Mouse (Mus musculus) hindbrain, embryonic 14.5 days (tissue): ENCODE measurements around the gene Pnpla2. TPM values are rescaled to one million over a fixed set of nuclear protein-coding genes. Genes with fewer than 3 reads are reported as not detected.
A peak's percentile ranks its signal among the peaks of the same experiment; 100 is the strongest.

Experiments used
- ATAC-seq: fragments of 200-750 bp; cut with Nextera tagmentation; 2 replicates; pipeline ENCODE4 v1.8.0; 2017; ENCODE audit warnings: moderate number of reproducible peaks, mild to moderate bottlenecking, moderate TSS enrichment, moderate library complexity; ENCODE audit not compliant: low FRiP score
- DNase-seq: peaks from one replicate; pipeline ENCODE4 v3.0.0-alpha.2; 2015; ENCODE audit warnings: low spot score
- H3K27ac ChIP-seq: fragments of 300-500 bp; sonication (generic); 2 replicates; pipeline ENCODE4 v1.5.1; 2014; ENCODE audit warnings: mild to moderate bottlenecking, moderate library complexity
- H3K27me3 ChIP-seq: fragments of 300-500 bp; sonication (generic); 2 replicates; pipeline ENCODE4 v1.6.1; 2014; ENCODE audit warnings: mild to moderate bottlenecking, low read length, mixed read lengths; ENCODE audit not compliant: control insufficient read depth, insufficient read depth
- H3K36me3 ChIP-seq: fragments of 300-500 bp; sonication (generic); replicated peaks from 2 replicates; pipeline ENCODE4 v1.6.1; 2014; ENCODE audit not compliant: control insufficient read depth, insufficient read depth
- H3K4me1 ChIP-seq: fragments of 300-500 bp; sonication (generic); replicated peaks from 2 replicates; pipeline ENCODE4 v1.6.1; 2014; ENCODE audit warnings: antibody characterized with exemption, low read length, mixed read lengths; ENCODE audit not compliant: control insufficient read depth, insufficient read depth
- H3K4me2 ChIP-seq: fragments of 300-500 bp; sonication (generic); replicated peaks from 2 replicates; pipeline ENCODE4 v1.6.1; 2014; ENCODE audit warnings: mild to moderate bottlenecking, moderate library complexity
- H3K4me3 ChIP-seq: fragments of 300-500 bp; sonication (generic); replicated peaks from 2 replicates; pipeline ENCODE4 v1.5.1; 2014; ENCODE audit warnings: mild to moderate bottlenecking, low read length
- H3K9ac ChIP-seq: fragments of 300-500 bp; sonication (generic); 2 replicates; pipeline ENCODE4 v1.6.1; 2014
- H3K9me3 ChIP-seq: fragments of 300-500 bp; sonication (generic); 2 replicates; pipeline ENCODE4 v1.6.1; 2016; ENCODE audit warnings: low read length; ENCODE audit not compliant: control insufficient read depth
- WGBS: fragments of 180-500 bp; shearing (Covaris S2); extraction: QIAGEN DNeasy Blood & Tissue Kit; methylation state at CpG from one replicate; pipeline ENCODE4 v1.1.7; 2014; 5-methylcytosine and 5-hydroxymethylcytosine counted together
- polyA plus RNA-seq: library from polyadenylated mRNA; unstranded; fragments of >200 nt; fragmentation: Nextera tagmentation; extraction: Ambion mirVana; gene quantifications from 2 replicates; pipeline ENCODE4 v1.2.1, GENCODE M21; 2014

Gene Pnpla2
- polyA plus RNA-seq, 1 experiment from 2014 or later: 15.3 TPM

DNA sequence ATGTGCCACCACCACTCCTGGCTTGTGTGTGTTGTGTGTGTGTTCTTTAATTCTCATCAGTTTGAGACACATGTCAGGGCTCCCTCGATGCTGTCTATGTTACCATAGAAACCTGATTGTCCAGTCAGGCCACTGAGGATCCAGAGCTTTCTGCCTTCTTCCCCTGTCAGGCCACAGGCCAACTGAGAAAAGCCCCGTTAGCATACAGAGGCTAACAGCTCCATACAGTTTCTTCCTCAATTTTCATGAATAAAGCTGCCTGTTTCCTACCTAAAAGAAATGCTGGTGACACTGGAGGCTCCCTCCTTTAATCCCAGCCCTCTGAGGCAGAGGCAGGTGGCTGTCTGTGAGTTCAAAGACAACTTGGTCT is 18.5 kb upstream of the Pnpla2 start:
- H3K9me3 ChIP-seq: no peaks in the 10 kb centered on the region
- peak overlapping the region; percentile 60 for H3K4me3 ChIP-seq
- WGBS: 56% methylated on average over 2 of the region's 2 CpGs
- H3K4me1 ChIP-seq: peaks cover 25% of the 10 kb centered on the region
- peaks cover 24% of the 10 kb centered on the region for H3K36me3 ChIP-seq
- peak overlapping the region; percentile 90 for H3K4me2 ChIP-seq
- H3K9ac ChIP-seq: peak overlapping the region; percentile 76
- ATAC-seq (no peak), DNase-seq (no peak)
- H3K27me3 ChIP-seq: no peaks in the 10 kb centered on the region
- H3K27ac ChIP-seq: no peak overlapping the region; the same call in 1 of the 2 replicates

DNA sequence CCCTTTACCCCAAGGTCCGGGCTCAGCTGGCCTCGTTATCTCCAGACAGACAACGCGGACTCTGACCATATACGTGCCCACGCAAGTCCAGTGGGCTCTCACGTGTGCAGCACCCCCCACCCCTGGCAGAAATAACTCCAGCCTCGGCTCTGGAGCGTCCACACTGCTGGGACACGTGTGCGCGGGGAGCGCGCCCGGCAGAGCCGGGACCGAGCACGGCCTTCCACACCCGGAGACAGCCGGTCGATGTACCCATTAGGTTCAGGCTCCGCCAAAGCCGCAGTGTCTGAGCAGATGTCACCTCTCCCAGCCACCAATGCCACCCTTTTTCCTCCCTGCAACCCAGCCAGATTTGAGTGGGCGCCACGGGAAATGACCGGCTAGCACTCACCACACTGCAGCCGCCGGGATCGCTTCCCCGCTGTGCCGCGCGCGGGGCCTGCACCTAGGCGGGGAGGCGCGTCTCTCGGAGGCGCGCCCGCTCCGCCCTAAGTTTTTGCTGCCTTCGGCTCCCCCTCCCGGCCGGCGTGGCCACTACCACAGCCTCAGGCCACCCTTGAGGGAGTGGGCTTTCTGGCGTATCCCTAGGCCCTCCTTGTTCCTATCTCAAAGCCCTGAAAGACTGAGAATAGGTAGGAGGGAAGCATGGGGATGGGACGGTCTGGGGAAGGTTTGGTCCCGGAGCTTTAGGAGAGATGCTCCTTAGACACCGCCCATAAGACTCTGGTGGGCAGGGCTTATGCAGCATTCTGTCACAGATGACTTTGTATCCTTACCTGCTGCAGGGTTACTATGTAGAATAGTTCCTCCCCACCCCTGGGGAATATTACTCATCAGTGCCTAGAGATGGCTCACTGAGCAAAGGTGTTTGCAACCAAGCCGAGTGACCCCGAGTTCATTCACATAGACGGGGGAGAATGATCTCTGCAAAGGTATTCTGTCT is 17.5 kb upstream of the Pnpla2 start, which contains the start of gene Slc25a22:
Slc25a22 (minus strand) TSS at position 715 of the 943 bp plus-strand sequence.
- ATAC-seq (peak; percentile 78), DNase-seq (peak; percentile 81)
- Histone ChIP-seq H3K4me1 (peaks cover 25% of the 10 kb centered on the region), H3K9ac (peak within 1 kb of the TSS; percentile 76), H3K4me2 (peak within 1 kb of the TSS; percentile 90), H3K36me3 (peaks cover 15% of the 10 kb centered on the region), H3K4me3 (peak within 1 kb of the TSS; percentile 60), H3K27ac (peak within 1 kb of the TSS; percentile 71), H3K9me3 (no peaks in the 10 kb centered on the region), H3K27me3 (no peaks in the 10 kb centered on the region)
- WGBS: 5% methylated on average over 52 of the region's 53 CpGs

DNA sequence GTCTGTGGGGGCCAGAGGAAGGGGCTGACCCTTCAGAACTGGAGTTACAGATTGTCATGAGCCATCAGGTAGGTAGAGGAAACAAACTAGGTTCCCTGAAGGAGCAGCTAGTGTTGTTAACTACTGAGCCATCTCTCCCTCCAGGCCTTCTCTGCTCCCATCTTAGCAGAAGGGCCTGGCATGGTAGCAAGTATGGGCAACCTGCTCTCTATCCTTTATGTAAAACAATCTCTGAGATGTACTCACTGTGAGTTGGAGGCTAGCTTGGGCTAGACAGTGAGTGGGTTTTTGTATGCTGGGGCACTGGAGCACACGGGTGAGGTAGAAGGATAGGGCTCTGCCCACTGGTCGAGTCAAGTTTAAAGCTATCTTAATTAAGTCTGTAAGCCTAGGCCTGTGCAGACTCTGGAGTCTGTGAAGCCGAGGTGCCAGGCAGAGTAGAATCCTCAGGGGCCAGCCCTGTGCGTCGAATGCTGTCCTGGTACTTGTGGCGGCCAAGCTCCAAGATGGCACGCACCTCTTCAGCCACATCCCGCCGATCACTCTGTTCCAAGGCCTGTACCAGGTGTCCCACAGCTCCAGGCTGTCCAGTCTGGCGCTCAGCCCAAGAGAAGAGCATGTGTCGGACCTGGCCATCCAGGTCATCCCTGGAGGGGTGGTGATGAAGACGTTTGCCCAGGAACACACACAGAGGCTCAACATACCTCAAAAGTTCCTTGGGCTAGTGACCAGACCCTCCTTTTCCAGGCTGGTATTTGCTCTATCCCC is 16.6 kb upstream of the Pnpla2 start:
- WGBS: 93% methylated on average over 12 of the region's 12 CpGs
- Histone ChIP-seq H3K9ac (0 out of 2 replicates have a peak overlapping the region, but pooled peaks have one; percentile 76), H3K4me3 (no peak overlapping the region)

DNA sequence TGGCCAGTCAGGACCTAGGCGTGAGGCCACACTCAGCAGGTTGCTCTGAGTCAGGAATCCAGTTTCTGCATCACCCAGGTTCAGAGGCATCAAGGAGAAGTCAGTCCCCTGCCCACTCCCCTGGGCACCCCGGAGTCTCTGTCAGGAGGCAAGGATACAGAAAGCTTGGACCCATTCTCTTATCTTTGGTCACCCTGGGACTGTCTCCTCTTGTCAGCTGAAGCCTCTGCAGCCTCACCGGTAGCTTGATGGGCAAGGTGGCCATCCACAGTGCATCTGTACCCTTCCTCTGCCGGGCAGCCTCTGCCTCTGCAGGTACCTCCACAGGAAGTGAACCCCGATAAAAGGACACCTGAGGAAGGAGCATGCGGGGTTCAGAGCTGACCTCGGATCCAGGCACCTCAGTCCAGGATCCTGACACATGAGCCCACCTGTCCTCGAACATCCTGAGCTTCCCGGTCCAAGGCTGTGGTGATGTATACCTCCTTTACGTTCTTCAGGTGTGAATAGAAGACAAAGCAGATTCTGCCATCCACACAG is 15.8 kb upstream of the Pnpla2 start:
- H3K9ac ChIP-seq: no peak overlapping the region

More for the DNA sequence above, 16.6 kb upstream of the Pnpla2 start:
- Histone ChIP-seq H3K36me3 (peaks cover 6% of the 10 kb centered on the region), H3K27ac (peak overlapping the region; percentile 71; the same call in 1 of the 2 replicates), H3K4me1 (peaks cover 28% of the 10 kb centered on the region), H3K27me3 (no peaks in the 10 kb centered on the region), H3K4me2 (peak overlapping the region; percentile 90; the same call in 1 of the 2 replicates), H3K9me3 (no peaks in the 10 kb centered on the region)
- ATAC-seq (no peak), DNase-seq (no peak)

DNA sequence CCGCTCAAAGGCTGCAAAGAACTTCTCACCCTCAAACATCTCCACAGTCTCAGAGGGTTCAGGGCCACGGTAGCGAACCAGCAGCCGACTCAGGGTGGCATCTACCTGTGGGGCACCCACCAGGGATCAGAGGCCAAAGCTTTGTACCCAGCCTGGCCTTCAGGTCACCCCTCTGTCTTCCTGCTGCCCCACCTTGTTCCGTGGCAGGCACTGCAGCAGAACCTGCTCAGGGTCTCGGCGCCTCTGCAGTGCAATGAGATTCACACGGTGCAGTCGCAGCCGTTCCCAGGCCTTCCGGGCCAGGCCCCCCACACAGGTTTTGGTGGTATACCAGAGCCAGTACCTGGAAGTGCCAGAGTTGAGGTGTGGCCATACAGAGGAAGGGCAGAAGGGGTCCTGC is 15.2 kb upstream of the Pnpla2 start:
- no peaks in the 10 kb centered on the region for H3K27me3 ChIP-seq
- H3K4me3 ChIP-seq: no peak overlapping the region
- no peak overlapping the region for H3K27ac ChIP-seq
- H3K36me3 ChIP-seq: no peaks in the 10 kb centered on the region; the same call in 1 of the 2 replicates
- ATAC-seq (no peak), DNase-seq (no peak)
- peaks cover 28% of the 10 kb centered on the region for H3K4me1 ChIP-seq
- WGBS: 96% methylated on average over 11 of the region's 11 CpGs
- no peak overlapping the region for H3K9ac ChIP-seq
- no peaks in the 10 kb centered on the region for H3K9me3 ChIP-seq
- no peak overlapping the region for H3K4me2 ChIP-seq

More for the DNA sequence above, 15.8 kb upstream of the Pnpla2 start:
- Histone ChIP-seq H3K27me3 (no peaks in the 10 kb centered on the region), H3K27ac (no peak overlapping the region), H3K4me3 (no peak overlapping the region), H3K9me3 (no peaks in the 10 kb centered on the region), H3K4me1 (peaks cover 28% of the 10 kb centered on the region), H3K4me2 (no peak overlapping the region), H3K36me3 (no peaks in the 10 kb centered on the region; the same call in 1 of the 2 replicates)
- 93% methylated on average over 10 of the region's 10 CpGs for WGBS
- no peak for ATAC-seq
- no peak for DNase-seq

DNA sequence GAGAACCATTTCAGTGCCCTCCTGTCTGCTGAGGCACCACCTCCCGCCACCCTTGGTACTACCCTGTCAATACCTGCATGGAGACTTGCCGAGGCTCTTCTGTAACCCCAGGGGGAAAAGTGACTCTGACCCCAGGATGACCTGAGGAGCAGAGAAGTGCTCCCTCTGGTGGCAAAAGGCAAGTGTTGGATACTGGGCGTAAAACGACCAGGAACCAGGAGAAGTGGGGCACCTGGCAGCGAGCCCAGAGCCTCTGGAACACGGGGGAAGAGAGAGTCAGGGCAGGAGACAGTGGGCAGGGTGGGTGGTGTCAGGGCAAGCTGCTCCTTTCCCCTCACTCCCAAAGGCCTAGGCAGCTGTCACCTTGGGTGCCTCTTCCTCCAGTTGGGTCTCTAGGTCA is 14.4 kb upstream of the Pnpla2 start:
- H3K27ac ChIP-seq: no peak overlapping the region
- no peak overlapping the region for H3K9ac ChIP-seq
- H3K4me1 ChIP-seq: peaks cover 24% of the 10 kb centered on the region
- no peaks in the 10 kb centered on the region for H3K9me3 ChIP-seq
- H3K27me3 ChIP-seq: no peaks in the 10 kb centered on the region
- no peak overlapping the region for H3K4me3 ChIP-seq
- DNase-seq (no peak), ATAC-seq (no peak)
- no peak overlapping the region for H3K4me2 ChIP-seq
- 31% methylated on average over 6 of the region's 6 CpGs for WGBS
- no peaks in the 10 kb centered on the region; the same call in 1 of the 2 replicates for H3K36me3 ChIP-seq

DNA sequence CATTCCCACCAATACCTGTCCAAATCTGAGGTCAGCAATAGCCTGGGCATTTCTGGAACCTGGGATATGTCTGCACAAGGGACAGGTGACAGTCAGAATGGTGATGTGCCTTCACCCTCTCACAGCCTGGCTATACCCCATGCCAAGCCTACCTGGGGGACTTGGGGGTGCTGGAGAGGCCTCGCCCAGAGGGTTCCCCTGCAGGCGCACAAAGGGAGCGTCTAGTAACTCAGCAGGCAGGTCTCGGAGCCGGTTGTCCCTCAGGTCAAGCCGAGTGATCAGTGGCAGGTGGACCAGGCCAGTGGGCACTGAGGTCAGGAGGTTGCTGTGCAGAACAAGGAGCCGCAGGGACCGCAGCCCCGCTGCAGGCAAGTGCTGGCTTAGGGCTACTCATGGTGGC is 13.5 kb upstream of the Pnpla2 start:
- Histone ChIP-seq H3K4me3 (no peak overlapping the region), H3K27me3 (no peaks in the 10 kb centered on the region), H3K4me1 (peaks cover 16% of the 10 kb centered on the region), H3K9me3 (no peaks in the 10 kb centered on the region), H3K27ac (no peak overlapping the region), H3K4me2 (no peak overlapping the region), H3K9ac (no peak overlapping the region), H3K36me3 (no peaks in the 10 kb centered on the region; the same call in 1 of the 2 replicates)
- no peak for DNase-seq
- ATAC-seq: no peak
- 93% methylated on average over 9 of the region's 9 CpGs for WGBS

DNA sequence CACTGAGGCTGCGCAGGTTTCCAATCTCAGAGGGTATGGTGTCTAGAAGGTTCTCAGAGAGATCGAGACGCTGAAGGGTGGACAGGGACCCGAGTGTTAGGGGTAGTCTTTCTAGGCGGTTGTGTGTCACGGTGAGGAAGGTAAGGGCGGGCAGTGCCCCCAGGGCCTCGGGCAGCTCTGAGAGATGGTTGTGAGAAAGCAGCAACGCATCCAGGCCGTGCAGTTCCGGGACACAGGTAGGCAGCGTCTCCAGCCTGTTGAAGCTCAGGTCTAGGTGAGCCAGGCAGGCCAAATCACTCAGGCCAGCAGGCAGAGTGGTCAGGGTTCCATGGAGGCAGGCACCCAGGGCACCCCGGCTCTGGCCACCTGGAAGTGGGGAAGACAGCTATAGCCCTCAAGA is 12.8 kb upstream of the Pnpla2 start:
- no peaks in the 10 kb centered on the region; the same call in 1 of the 2 replicates for H3K36me3 ChIP-seq
- no peaks in the 10 kb centered on the region for H3K27me3 ChIP-seq
- H3K4me1 ChIP-seq: peaks cover 19% of the 10 kb centered on the region
- DNase-seq: no peak
- H3K9me3 ChIP-seq: no peaks in the 10 kb centered on the region
- H3K4me2 ChIP-seq: no peak overlapping the region
- 0 out of 2 replicates have a peak overlapping the region, but pooled peaks have one; percentile 45 for H3K9ac ChIP-seq
- no peak overlapping the region for H3K4me3 ChIP-seq
- no peak for ATAC-seq
- 92% methylated on average over 13 of the region's 13 CpGs for WGBS
- no peak overlapping the region for H3K27ac ChIP-seq
